Mouse (Mus musculus) forebrain, embryonic 15.5 days (tissue): ENCODE results near the gene Brsk1. TPM values are rescaled to one million over a fixed set of nuclear protein-coding genes. Genes with fewer than 3 reads are reported as not detected.
A peak's percentile ranks its signal among the peaks of the same experiment; 100 is the strongest.

Source experiments
- ATAC-seq: fragments of 200-750 bp; cut with Nextera tagmentation; replicated peaks from 2 replicates; pipeline ENCODE4 v1.8.0; 2017; ENCODE audit warnings: mild to moderate bottlenecking, moderate TSS enrichment, moderate library complexity
- H3K27ac ChIP-seq: fragments of 300-500 bp; sonication (generic); replicated peaks from 2 replicates; pipeline ENCODE4 v1.5.1; 2015; ENCODE audit warnings: mild to moderate bottlenecking, inconsistent platforms
- H3K27me3 ChIP-seq: fragments of 300-500 bp; sonication (generic); 2 replicates; pipeline ENCODE4 v1.6.1; 2015; ENCODE audit warnings: inconsistent platforms
- H3K36me3 ChIP-seq: fragments of 300-500 bp; sonication (generic); 2 replicates; pipeline ENCODE4 v1.6.1; 2015; ENCODE audit warnings: mild to moderate bottlenecking, inconsistent platforms
- H3K4me1 ChIP-seq: fragments of 300-500 bp; sonication (generic); 2 replicates; pipeline ENCODE4 v1.6.1; 2015; ENCODE audit warnings: inconsistent platforms
- H3K4me2 ChIP-seq: fragments of 300-500 bp; sonication (generic); replicated peaks from 2 replicates; pipeline ENCODE4 v1.6.1; 2015; ENCODE audit warnings: mild to moderate bottlenecking, inconsistent platforms
- H3K4me3 ChIP-seq: fragments of 300-500 bp; sonication (generic); 2 replicates; pipeline ENCODE4 v1.5.1; 2015; ENCODE audit warnings: mild to moderate bottlenecking, inconsistent platforms
- H3K9ac ChIP-seq: fragments of 300-500 bp; sonication (generic); replicated peaks from 2 replicates; pipeline ENCODE4 v1.6.1; 2015; ENCODE audit warnings: mild to moderate bottlenecking, inconsistent platforms
- H3K9me3 ChIP-seq: fragments of 300-500 bp; sonication (generic); 2 replicates; pipeline ENCODE4 v1.6.1; 2016; ENCODE audit warnings: inconsistent platforms
- WGBS: fragments of 180-500 bp; shearing (Covaris S2); methylation state at CpG from one replicate; pipeline ENCODE4 v1.1.7; 2015; ENCODE audit warnings: mixed read lengths; 5-methylcytosine and 5-hydroxymethylcytosine counted together
- polyA plus RNA-seq: library from polyadenylated mRNA; unstranded; fragments of >200 nt; fragmentation: Nextera tagmentation; extraction: Ambion mirVana; gene quantifications from 2 replicates; pipeline ENCODE4 v1.2.1, GENCODE M21; 2015

Brsk1 gene
- polyA plus RNA-seq, 1 experiment from 2014 or later: 7.9 TPM

DNA sequence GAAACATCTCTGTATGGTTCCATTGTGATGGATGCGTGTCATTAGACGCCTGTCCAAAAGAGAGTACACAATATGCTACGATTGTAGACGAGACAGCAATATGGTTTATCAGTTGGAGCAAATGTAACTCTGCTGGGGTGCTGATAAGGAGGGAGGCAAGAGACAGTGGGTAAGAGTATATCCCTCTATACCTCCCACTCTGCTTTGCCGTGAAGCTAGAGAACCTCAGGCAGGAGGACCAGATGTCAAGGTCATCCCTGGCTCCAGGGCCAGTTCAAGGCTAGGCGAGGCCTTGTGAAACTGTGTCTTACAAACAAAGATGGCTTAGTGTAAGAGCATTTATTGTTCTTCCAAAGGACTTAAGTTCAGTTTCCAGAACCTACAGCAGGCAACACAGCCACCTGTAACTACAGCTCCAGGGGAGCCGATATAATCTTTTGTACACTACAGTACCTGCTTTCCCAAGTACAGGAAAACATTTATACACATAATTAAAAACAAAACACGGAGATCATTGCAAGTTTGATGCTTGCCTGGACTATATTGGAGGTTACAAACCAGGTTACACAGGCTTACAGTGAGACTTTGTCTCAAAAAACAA, 19.6 kb upstream of the Brsk1 start:
- Histone ChIP-seq H3K9ac (no peak overlapping the region), H3K36me3 (peaks cover 61% of the 10 kb centered on the region), H3K4me2 (no peak overlapping the region), H3K4me3 (no peak overlapping the region), H3K27me3 (no peaks in the 10 kb centered on the region), H3K9me3 (no peaks in the 10 kb centered on the region), H3K4me1 (no peaks in the 10 kb centered on the region), H3K27ac (no peak overlapping the region)
- 92% methylated on average over 8 of the region's 8 CpGs for WGBS
- ATAC-seq: no peak

DNA sequence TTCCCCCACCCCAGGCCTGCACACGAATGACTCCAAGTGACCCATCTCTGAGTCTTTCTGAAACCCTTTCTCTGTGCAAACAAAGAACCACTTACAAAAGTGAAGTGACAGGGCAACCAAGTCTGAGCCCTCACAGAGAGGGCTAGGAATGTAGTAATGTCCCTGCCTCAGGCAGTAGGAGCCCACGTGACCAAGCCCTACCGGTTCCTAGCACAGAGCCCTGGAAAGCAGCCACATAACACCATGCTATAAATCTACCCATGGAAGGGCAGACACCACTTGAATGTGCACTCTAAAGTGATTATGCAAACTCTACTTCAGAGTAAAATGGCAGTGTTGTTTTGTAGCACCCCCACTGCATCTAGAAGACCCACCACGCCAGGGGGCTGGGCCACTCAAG, 18.4 kb upstream of the Brsk1 start:
- no peaks in the 10 kb centered on the region for H3K9me3 ChIP-seq
- WGBS: 77% methylated on average over 4 of the region's 4 CpGs
- no peaks in the 10 kb centered on the region for H3K27me3 ChIP-seq
- H3K4me2 ChIP-seq: no peak overlapping the region
- H3K27ac ChIP-seq: no peak overlapping the region
- no peaks in the 10 kb centered on the region for H3K4me1 ChIP-seq
- H3K36me3 ChIP-seq: peaks cover 62% of the 10 kb centered on the region
- no peak for ATAC-seq
- H3K9ac ChIP-seq: no peak overlapping the region
- no peak overlapping the region for H3K4me3 ChIP-seq

DNA sequence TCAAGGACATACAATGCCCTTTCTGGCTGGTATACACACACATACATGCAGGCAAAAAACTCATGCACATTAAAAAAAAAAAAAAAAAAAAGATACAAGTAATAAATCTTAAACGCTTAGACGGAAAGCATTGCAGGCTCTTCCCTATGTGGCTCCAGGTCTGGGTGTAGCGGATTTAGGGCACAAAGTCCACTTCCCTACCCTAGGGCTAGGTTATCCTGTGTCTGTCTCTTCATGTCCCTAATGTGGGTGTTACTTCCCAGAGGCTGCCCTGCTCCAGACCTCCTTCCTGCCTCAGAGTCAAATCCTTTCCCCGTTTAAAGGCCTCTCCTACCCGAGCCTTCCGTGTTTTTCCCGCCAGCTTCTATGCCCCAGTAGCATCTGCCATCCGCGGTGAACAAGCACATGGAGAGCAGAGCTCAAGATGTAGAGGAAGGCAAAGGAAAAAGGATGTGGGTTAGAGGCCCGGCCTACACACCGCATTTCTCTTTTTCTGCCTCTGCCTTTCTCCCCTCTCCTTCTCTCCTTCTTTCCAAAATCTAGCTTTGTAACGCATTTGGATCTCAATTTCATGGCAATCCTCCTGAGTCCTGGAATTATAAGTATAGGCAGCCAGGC, 16.2 kb upstream of the Brsk1 start:
- peaks cover 50% of the 10 kb centered on the region for H3K36me3 ChIP-seq
- H3K27ac ChIP-seq: no peak overlapping the region
- no peaks in the 10 kb centered on the region for H3K27me3 ChIP-seq
- H3K4me3 ChIP-seq: no peak overlapping the region
- no peaks in the 10 kb centered on the region for H3K4me1 ChIP-seq
- H3K9ac ChIP-seq: no peak overlapping the region
- 93% methylated on average over 12 of the region's 12 CpGs for WGBS
- H3K4me2 ChIP-seq: no peak overlapping the region
- no peaks in the 10 kb centered on the region for H3K9me3 ChIP-seq
- no peak for ATAC-seq

DNA sequence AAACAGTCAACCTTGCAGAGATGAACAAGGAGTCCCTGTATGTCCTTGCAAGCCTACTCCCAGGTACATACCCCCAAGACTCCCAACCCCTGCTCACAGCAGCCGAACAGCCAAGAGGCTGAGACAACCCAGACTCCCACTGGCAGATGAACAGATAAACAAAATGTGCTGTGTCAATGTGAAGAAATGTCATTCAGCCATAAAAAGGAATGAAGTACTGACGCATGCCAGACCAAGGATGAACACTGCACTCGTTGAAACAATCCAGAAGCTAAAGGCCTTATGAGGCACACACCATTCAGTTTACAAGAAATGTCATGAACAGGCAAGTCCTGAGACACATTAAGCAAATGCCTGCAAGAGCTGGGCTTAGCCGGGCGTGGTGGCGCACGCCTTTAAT, 15.2 kb upstream of the Brsk1 start:
- Histone ChIP-seq H3K4me2 (no peak overlapping the region), H3K4me3 (no peak overlapping the region), H3K27ac (no peak overlapping the region), H3K27me3 (no peaks in the 10 kb centered on the region), H3K9me3 (no peaks in the 10 kb centered on the region), H3K36me3 (peaks cover 54% of the 10 kb centered on the region), H3K9ac (no peak overlapping the region), H3K4me1 (no peaks in the 10 kb centered on the region)
- no peak for ATAC-seq
- WGBS: 94% methylated on average over 7 of the region's 7 CpGs

DNA sequence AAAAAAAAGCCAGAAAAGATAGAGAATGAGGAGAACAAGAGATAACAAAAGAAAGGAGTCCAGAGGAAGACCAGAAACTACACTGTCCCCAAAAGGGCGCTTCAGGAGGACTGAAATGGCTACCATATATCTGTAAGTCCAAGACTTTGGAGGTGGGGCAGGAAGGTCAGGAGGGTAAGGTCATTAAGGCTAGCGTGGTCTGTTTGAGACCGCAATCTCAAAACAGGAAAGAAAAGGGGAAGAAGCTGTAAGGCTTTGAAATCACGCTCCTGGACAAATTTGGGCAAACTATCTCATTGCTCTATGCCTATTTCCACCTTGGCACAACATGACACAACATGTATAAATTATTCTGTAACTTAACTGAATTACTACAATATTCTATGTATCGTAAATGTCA, 7.1 kb upstream of the Brsk1 start:
- Histone ChIP-seq H3K4me2 (no peak overlapping the region), H3K9ac (no peak overlapping the region), H3K36me3 (peaks cover 15% of the 10 kb centered on the region), H3K4me3 (no peak overlapping the region), H3K9me3 (no peaks in the 10 kb centered on the region), H3K27me3 (no peaks in the 10 kb centered on the region), H3K4me1 (peaks cover 17% of the 10 kb centered on the region), H3K27ac (no peak overlapping the region)
- 97% methylated on average over 5 of the region's 5 CpGs for WGBS
- no peak for ATAC-seq

DNA sequence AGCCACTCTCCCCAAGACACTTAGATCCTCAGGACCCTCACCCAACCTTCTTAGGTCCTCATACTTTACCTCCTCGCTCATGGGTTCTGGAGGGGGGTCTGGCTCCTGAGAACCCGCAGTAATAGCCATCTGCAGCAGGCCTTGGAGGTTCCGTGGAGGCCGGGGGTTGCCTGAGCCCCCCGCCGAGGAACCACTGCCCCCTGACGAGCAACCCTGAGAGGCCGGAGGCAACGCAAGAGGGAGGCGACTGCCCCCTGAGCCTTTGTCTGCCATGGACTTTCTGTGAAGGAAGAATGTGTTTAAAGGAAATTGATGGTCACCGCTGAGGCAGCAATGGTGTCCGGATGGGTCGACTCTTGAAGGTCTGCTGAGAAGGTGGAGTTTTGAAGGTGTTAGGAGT, 6.2 kb upstream of the Brsk1 start:
- ATAC-seq: no peak; the same call in none of the 2 replicates
- peak overlapping the region; percentile 50 for H3K9ac ChIP-seq
- H3K27ac ChIP-seq: peak overlapping the region; percentile 85
- peaks cover 17% of the 10 kb centered on the region for H3K4me1 ChIP-seq
- 1% methylated on average over 13 of the region's 13 CpGs for WGBS
- H3K4me3 ChIP-seq: peak overlapping the region; percentile 79
- no peaks in the 10 kb centered on the region for H3K27me3 ChIP-seq
- no peaks in the 10 kb centered on the region for H3K9me3 ChIP-seq
- H3K36me3 ChIP-seq: peaks cover 15% of the 10 kb centered on the region
- H3K4me2 ChIP-seq: peak overlapping the region; percentile 76

DNA sequence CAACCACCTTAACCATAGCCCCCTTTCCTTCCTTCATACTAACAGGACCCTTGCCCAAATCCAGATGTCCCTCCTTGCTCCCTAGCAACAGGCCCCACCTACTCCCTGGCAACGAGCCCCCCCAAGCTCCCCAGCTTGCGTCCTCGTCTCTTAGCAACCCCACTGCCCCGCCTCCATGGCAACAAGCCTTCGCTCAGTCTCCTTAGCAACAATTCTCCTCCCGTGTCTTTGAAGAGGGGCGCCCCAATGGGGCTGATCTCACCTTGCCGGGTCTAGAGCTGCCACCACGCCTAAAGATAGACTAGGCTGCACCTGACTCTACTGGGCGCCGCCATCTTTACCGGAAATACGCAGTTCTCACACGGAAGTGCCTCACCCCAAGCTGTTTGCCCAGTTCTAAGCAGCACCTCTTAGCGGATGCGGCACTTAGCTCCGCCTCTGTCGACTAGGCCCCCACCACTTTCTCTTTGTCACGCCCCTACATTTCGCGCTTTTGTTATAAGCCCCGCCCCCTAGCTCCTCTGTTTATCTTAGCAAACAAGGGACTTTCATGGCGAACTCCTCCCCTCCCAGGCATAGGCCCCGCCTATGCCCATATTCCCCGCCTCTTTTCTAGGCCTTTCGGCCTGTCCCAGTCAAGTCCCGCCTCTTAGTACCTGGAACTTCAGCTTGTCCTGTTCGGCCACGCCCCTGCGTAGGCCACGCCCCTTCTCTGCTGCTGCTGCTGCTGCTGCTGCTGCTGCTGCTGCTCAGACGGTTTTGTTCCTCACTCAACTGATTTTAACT, 5.6 kb upstream of the Brsk1 start, which contains the start of gene Hspbp1:
Hspbp1 (minus strand) TSS at position 437 of the 786 bp plus-strand sequence.
- peak; percentile 99 for ATAC-seq
- Histone ChIP-seq H3K4me3 (peak within 1 kb of the TSS; percentile 79), H3K36me3 (peaks cover 13% of the 10 kb centered on the region), H3K9ac (peak within 1 kb of the TSS; percentile 50), H3K27ac (peak within 1 kb of the TSS; percentile 85), H3K9me3 (no peaks in the 10 kb centered on the region), H3K4me2 (peak within 1 kb of the TSS; percentile 76), H3K27me3 (no peaks in the 10 kb centered on the region), H3K4me1 (peaks cover 17% of the 10 kb centered on the region)
- WGBS: under 1% methylated on average over 32 of the region's 32 CpGs

DNA sequence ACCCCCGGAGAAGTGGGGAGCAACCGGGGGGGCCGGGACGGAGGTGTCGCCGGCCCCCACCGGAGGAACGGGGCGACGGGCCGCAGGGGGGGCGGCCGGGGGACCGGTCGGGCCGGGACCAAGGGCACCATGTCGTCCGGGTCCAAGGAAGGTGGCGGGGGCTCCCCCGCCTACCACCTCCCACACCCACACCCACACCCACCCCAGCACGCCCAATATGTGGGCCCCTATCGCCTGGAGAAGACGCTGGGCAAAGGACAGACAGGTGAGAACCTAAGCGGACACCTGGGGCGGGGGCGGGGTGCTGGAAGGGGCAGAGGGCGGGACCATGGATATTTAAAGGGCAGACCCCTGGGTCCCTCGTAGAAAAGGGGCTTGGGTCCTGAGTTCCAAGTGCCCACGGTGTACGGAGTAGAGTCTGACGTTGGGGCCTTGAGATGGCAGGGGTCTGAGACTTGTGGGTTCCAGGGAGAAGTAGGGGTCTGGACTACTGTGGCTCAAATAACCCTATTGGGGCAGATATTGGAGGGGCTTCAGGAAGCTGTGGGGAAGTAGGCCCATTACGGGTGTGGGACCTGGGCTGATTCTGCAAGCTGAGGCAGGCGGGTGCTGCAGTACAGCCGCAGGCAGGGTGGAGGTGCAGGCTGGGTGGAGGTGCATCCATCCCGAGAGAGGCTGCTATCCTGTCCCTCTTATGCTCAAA, 698 bp downstream of the Brsk1 start:
- peak; percentile 64 for ATAC-seq
- Histone ChIP-seq H3K36me3 (peaks cover 33% of the 10 kb centered on the region), H3K4me1 (peaks cover 20% of the 10 kb centered on the region), H3K27me3 (no peaks in the 10 kb centered on the region), H3K9me3 (no peaks in the 10 kb centered on the region), H3K27ac (peak overlapping the region; percentile 94), H3K4me2 (peak overlapping the region; percentile 73), H3K9ac (peak overlapping the region; percentile 100), H3K4me3 (peak overlapping the region; percentile 98)
- 4% methylated on average over 17 of the region's 35 CpGs for WGBS

DNA sequence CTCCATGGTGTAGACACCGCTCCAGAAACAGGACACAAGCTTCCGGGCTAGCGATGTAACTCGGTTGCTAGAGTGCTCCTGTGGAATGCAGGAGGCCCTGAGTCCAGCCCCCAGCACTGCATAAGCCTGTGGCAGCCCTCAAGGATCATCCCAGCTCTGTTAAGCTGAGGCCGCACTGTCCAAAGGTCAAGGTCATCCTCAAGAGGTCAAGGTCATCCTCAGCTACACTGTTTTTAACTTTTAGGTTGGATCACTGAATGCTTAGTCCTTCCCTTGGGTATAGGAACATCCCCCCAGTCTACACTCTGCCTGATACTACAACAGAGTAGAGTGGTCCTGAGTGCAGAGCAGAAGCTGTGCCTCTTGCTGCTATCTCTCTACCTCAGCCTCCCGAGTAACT, 2.6 kb downstream of the Brsk1 start:
- no peaks in the 10 kb centered on the region for H3K27me3 ChIP-seq
- WGBS: 82% methylated on average over 6 of the region's 6 CpGs
- H3K36me3 ChIP-seq: peaks cover 50% of the 10 kb centered on the region
- no peak overlapping the region for H3K4me2 ChIP-seq
- H3K4me1 ChIP-seq: peaks cover 20% of the 10 kb centered on the region
- H3K9ac ChIP-seq: no peak overlapping the region
- no peak overlapping the region for H3K27ac ChIP-seq
- H3K4me3 ChIP-seq: no peak overlapping the region
- no peak for ATAC-seq
- no peaks in the 10 kb centered on the region for H3K9me3 ChIP-seq

DNA sequence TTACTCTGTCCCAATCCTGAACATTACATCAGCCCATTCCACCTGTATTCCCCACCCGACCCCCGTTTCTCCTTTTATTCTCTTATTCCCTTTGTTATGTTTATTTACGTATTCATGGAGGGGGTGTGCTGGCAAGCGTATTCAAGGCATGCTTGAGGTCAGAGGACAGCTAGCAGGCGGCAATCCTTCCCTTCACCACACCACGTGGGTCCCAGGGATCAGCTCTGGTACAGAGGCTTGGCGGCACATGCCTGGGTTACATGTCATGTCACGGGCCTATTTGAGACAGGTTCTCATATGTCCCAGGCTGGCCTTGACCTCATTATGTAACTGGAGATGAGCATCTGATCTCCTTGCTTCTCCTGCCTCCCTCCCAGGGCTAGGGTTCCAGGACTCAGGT, 11.9 kb downstream of the Brsk1 start:
- no peaks in the 10 kb centered on the region for H3K27me3 ChIP-seq
- H3K36me3 ChIP-seq: peaks cover 75% of the 10 kb centered on the region
- no peak overlapping the region for H3K4me3 ChIP-seq
- H3K4me2 ChIP-seq: no peak overlapping the region
- H3K9ac ChIP-seq: no peak overlapping the region
- H3K27ac ChIP-seq: no peak overlapping the region; the same call in 1 of the 2 replicates
- H3K9me3 ChIP-seq: no peaks in the 10 kb centered on the region
- peaks cover 9% of the 10 kb centered on the region for H3K4me1 ChIP-seq
- no peak for ATAC-seq
- 39% methylated on average over 8 of the region's 8 CpGs for WGBS

DNA sequence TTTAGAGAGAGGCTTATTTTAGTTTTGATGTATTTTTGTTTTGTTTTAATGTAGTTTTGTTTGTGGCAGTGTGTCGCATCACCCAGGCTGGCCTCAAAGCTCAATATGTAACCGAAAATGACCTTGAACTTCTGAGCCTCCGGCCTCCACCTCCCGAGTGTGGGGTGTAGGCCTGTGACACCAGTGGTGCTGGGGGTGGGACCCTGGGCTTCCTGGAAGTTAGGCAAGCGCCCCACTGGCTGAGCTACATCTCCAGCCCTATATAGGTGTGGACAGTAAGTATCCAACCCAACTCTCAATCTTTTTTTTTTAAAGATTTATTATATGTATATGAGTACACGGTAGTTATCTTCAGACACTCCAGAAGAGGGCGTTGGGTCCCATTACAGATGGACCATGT, 12.8 kb downstream of the Brsk1 start:
- Histone ChIP-seq H3K4me2 (no peak overlapping the region), H3K4me1 (peaks cover 9% of the 10 kb centered on the region), H3K4me3 (no peak overlapping the region), H3K27me3 (no peaks in the 10 kb centered on the region), H3K9ac (no peak overlapping the region), H3K9me3 (no peaks in the 10 kb centered on the region), H3K36me3 (peaks cover 76% of the 10 kb centered on the region), H3K27ac (no peak overlapping the region)
- 97% methylated on average over 7 of the region's 7 CpGs for WGBS
- no peak for ATAC-seq

DNA sequence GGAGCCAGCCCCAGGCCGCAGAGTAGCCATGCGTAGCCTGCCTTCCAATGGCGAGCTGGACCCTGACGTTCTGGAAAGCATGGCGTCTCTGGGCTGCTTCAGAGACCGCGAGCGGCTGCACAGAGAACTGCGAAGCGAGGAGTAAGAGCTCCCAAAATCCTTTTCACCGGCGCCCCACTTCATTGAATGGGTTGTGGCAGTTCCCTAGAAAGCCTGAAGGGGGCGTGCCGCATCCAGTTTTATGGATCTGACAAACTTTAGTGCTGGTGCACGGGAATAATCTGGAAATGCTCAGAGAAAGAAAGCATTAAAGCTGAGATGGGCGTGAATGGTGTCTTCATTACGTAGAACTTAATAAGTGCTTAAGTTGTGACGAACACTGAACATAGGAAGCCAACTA, 14.7 kb downstream of the Brsk1 start:
- WGBS: 27% methylated on average over 18 of the region's 18 CpGs
- Histone ChIP-seq H3K4me2 (no peak overlapping the region), H3K27ac (no peak overlapping the region), H3K4me3 (no peak overlapping the region), H3K9ac (no peak overlapping the region), H3K4me1 (peaks cover 9% of the 10 kb centered on the region), H3K27me3 (no peaks in the 10 kb centered on the region), H3K36me3 (peaks cover 75% of the 10 kb centered on the region), H3K9me3 (no peaks in the 10 kb centered on the region)
- ATAC-seq: no peak
